Mouse (Mus musculus) frontal cortex, postnatal 10 days (tissue): ENCODE measurements around the gene Ggps1.
A peak's percentile ranks its signal among the peaks of the same experiment; 100 is the strongest.
"Not testable (repeated sequence)": the region's sequence is repeated elsewhere in the genome, so short reads cannot be mapped to it uniquely, and the experiment has no call there.

Experiments used
- DNase-seq, 2 experiments: peaks; one replicate each; pipeline ENCODE4 v3.0.0; 2022; ENCODE audit warnings: low spot score in 2 of 2, mixed read lengths in 1 of 2

Ggps1 gene

DNA sequence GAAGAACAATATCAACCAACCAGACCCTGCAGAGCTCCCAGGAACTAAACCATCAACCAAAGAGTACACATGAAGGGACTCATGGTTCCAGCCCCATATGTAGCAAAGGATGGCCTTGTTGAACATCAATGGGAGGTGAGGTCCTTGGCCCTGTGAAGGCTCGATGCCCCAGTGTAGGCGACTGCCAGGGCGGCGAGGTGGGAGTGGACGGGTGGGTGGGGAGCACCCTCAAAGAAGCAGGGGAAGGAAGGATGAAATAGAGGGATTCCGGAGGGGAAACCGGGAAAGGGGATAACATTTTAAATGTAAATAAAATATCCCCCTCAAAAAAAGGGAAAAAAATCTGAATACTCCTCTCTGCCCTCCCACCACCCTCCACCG lies 24.4 kb downstream of the Ggps1 start:
- peak in 1 of 2 experiments; percentile 15 for DNase-seq

DNA sequence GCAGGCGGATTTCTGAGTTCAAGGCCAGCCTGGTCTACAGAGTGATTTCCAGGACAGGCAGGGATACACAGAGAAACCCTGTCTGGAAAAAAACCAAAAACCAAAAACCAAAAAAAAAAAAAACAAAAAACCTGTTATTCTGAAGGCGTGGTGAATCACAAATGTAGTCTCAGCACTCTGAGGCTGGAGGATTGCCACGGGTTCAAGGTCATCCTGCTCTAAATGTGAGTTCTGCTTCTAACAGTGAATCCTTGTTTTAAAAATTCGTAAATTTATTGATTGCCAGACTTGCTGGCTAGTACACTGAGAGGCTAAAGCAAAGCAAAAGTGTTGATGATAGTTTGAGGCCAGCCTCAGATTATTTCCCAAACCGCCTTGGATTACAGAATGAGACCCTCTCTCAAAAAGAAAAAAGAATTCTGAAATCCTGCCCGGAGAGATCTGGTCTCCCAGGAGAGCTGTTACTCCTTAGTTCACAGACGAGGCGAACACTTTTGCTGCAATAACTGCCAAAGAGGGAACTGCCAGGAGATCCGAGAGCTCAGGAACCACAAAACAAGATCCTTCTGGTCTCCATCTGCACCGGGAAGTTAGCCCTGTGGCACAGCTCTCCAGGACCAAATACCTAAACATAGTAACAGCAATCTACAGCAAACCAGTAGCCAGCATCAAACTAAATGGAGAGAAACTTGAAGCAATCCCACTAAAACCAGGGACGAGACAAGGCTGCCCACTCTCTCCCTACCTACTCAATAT lies 27.2 kb downstream of the Ggps1 start:
- no peak for DNase-seq

DNA sequence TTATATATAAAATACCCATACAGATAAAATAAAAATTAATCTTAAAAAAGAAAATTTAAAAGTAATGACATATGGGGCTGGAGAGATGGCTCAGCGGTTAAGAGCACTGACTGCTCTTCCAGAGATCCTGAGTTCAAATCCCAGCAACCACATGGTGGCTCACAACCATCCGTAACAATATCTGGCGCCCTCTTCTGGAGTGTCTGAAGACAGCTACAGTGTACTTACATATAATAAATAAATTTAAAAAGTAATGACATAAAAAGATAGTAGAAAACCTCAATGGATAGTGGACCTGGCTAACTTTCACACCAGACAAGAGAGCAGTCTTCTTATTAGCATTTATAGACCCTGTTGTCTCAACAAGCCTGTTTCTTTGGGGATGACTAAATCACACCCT lies 27.9 kb downstream of the Ggps1 start:
- DNase-seq: not testable (repeated sequence)

DNA sequence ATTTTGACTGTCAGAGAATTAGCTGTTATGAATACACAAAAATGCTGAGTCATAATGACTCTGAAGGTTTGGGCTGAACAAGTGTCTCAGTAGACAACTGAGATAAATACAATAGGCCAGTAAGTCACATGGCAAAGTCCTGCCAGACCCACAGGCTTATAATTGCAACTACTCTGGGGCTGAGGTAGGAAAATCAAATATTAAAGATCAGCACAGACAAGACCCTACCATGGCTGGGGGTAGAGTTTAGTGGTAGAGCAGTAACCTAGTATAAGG lies 29.3 kb downstream of the Ggps1 start:
- DNase-seq: no peak

DNA sequence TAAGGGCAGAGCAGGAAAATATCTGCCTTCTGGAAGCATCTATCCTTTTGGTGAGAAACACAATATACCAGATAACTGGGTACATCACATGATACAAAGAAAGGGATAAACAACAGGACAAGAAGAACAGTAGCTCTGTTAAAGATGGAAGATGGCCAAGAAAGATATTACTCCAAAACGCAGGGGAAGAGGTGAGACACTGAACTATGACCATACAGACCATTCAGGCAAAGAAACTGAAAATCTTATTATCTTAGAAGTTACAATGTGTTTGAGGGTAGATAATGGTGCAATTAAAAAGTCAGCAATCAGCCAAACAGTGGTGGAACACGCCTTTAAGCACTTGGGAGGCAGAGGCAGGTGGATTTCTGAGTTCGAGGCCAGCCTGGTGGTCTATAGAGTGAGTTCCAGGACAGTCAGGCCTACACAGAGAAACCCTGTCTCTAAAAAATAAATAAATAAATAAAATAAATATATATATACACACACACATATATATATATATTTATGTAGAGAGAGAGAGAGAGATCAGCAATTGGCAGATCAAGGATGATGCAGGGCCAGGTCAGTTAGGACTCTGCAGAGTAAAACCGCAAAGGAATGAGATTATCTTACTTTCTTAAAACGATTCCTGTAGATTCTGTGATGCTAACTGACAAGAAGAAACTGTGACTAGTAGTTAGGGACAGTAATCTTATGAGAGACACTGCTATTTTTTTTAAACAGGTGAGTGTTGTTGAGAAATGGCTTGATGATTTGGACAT lies 29.8 kb downstream of the Ggps1 start:
- DNase-seq: no peak

DNA sequence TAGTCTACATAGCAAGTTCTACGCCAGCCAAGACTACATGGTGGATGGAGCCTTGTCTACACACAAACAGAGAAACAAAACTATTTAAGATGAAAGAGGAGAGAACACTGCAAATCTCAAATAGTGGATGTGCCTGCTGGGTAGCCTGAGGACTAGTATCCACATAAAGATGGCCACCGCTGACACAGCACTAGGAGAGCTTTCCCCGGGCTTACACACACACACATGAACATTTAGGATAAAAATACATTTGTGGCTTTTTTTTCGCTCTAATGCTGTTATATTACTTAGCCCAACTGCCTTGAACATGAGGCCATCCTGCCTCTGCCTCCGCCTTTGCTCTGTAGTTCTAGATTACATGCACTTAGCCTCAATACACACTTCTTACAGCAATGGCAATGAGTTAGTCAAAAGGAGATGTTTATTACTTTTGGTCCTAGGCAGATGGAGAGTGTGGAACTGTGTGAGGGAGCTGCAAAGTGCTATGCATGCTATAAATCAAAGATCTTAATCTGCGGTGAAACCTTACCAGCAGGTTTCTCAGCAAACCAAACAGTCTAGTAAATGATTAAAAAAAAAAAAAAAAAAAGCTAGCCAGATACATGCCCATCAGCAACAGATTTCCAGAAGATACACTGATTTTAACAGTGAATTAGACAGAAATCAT lies 37.0 kb downstream of the Ggps1 start:
- no peak for DNase-seq

DNA sequence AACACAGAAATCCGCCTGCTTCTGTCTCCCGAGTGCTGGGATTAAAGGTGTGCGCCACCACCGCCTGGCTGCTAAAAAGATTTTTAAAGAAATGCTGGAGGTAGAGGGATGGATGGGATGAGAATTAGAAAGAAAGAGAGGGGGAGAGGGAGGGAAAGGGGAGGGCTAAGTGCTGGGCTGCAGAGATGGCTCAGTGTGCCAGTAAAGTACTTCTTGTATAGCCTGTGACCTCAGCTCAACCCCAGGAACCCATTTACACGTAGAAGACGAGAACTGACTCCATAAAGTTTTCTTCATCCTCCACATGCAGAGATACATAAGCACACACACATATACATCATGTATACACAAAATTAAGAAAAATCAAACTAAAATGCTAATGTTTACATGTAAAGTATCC lies 37.7 kb downstream of the Ggps1 start:
- DNase-seq: no peak

DNA sequence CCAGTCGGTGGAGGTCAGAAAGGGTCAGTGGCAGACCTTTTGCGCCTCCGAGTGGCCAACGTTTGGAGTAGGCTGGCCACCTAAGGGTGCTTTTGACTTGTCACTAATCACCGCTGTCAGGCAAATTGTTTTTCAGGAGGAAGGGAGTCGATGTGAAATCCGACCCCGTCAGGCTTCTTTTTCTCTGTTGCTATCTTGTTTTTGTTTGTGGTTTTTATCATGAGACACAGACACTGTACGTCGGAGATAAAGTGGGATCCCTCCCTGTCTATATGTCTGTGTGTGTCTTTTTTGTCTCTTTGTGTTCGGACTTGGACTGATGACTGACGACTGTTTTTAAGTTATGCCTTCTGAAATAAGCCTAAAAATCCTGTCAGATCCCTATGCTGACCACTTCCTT lies 41.9 kb downstream of the Ggps1 start:
- DNase-seq: not testable (repeated sequence)

DNA sequence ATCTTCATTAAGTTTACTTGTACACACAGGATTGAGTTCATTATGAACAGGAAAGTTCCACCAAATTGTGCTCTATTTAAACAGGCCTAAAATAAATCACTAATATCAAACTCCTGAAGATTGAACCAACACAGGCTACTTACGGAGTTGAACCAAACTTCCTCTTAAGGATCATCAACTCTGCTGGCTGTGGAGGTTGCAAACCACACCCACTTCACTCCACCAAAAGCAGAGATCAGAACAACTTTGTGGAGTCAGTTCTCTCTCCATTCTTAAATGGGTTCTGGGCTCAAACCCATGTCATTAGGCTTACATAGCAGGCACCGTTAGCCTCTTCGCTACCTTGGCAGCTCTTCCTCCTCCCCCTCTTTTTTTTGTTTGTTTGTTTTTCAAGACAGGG lies 44.4 kb downstream of the Ggps1 start:
- DNase-seq: no peak

DNA sequence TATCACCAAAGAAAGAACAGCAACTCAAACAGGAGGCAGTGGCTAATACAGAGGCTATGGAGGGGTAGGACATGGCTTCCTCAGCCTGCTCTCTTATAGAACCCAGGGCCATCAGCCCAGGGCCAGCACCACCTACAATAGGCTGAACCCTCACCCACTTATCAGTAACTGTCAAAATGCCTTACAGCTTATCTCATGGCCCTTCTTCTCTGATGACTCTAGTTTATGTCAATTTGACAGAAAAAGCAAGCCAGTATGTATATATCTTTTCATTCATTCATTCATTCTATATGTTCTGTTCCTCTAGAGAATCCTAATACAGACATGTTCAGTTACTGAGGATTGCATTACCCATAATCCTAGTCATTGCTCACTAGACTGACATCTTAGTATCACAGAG lies 45.0 kb downstream of the Ggps1 start:
- no peak for DNase-seq

DNA sequence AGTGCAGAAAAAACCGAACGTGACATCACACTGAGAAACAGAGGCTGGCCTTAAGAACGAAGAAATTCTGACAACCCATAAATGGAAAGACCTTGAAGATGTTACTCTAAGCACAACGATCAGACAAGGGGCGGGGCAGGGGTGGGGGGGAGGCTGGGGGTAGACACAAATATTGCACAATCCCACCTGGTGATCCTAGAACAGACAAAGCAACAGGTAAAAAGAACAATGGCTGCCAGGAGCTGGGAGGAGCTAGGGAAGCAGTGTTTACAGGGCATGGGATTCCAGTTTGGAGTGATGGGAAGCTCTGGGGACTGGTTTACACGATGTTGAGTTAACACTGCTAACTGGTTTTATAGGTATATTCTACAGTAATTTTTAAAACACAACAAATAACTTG lies 47.7 kb downstream of the Ggps1 start:
- no peak for DNase-seq

DNA sequence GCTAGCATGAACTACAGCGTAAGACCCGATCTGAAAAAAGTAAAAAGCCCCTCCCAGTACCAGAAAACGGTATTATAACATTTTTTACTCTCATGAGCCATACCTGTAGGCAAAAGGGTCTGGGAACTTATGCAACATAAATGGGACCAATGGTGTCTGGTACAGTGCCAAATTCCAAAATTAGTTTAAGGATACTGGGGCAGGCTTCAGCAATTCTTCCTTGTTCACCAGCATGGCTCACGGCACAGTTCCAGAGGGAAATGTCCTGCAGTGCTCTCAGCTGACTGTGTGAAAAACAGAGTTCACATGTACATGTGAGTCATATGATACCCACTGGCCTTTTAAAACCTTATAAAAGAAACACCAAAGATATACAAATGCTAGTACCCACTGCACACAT lies 48.7 kb downstream of the Ggps1 start:
- no peak for DNase-seq

DNA sequence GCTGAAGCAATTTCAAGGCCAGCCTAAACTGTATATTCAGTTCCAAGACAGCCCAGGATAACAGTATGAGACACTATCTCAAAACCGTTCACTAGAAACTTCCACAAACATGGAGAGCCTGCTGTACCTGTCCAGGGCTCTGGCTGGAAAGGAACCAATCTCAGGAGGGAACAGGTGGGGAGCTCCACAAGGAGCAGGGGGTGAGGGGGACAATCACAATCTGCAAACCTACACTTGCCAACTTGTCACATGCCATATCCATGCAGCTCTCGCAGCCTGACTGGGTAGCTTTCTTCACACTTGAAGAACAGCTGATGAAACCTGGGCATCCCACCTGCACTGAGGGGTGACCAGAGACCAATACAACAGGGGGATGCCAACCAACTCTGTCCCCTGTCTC lies 49.3 kb downstream of the Ggps1 start:
- no peak for DNase-seq

DNA sequence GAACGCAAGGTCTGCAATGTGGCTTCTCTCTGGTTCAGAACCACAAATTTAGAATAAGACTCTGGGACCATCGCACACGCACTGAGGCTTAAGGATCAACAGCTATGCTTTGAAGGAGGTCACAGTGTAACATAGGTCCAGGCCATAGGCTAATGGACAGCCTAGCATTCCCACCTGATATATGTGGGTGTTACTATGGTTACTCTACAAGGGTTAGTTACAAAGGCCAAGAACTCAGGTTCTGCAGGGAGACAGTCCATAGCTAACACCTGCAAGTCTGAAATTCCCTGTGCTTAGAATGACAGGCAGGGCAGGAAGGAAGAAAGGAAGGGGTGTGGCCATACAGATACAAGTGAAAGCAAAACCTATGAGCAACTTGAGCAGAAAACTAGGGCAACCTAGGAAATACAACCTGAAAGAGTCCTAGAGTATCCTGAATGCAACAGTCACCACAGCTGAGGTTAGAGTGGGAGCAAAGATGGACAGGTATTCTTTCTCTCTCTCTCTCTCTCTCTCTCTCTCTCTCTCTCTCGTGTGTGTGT lies 51.8 kb downstream of the Ggps1 start:
- DNase-seq: no peak

DNA sequence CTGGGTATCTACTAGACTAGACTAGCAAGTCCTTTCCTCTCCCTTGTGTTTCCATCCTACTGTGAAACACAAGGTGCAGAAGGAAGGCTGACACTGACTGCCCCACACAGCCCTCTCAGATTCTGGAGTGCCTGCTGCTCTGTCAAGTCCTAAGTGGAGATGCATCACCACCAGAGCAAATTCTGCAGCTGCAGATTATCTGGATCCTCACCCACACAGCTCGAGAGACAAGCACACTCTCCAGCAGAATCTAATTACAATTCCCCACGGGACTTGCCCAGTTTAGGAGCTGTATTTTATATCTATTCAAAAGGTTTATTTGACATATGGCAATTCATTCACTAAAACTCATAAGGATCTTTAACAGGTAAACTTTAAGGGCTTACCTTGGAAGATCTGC lies 57.2 kb downstream of the Ggps1 start:
- no peak for DNase-seq

DNA sequence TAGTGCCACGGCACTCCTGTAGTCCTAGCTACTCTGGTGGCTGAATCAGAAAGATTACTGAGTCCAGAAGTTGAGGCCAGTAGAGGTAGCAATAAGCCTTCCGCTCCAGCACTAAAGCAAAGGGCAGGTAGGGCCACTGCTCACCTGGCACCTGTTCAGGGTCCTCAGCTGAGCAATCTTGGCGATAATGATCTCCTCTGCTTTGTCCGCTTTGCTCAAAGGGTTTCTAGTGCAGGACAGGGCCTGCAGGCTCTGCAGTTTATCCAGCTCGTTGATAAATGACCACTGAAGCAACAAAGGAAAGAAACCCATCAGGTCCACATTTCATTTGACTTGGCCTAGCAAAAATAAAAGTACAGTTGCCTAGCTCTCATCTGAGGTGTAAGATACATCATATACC lies 58.3 kb downstream of the Ggps1 start:
- no peak for DNase-seq

DNA sequence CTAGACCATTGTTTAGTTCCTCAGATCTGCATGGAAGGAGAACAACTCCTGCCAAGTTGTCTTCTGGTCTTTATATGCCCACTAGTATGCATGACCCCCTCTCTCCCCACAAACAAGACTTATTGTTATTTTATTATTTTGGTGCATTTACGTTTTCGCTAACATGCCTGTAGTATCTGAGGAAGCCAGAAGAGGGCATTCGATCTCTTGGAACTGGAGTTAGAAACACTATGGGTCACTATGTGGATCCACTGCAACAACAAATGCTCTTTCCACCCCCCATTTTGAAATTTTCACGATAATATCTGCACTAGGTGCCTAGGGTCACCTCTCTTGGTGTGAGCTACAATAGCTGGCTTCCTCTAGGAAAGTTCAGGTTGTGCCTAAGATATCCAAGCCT lies 59.2 kb downstream of the Ggps1 start:
- no peak for DNase-seq

DNA sequence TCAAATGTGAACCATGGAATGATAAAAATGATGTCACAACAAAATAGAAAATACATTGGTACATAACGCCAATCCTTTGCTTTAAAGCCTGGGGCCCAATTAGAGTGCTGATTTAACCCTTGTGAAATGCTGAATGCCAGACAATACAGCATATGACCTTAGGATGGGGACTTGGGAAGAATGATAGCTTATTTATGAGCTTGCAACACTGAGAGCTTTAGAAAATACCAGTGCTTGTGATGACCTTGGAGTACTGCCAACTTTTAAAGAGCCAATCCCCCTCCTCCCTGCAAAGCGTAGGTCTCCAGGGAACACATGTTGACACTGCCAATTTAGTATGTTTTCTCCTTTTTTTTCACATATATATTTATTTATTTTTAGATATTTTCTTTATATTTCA lies 60.6 kb downstream of the Ggps1 start:
- no peak for DNase-seq
